Mouse (Mus musculus): ENCODE data around the gene Stom. TPM values are rescaled to one million over a fixed set of nuclear protein-coding genes. Genes with fewer than 3 reads are reported as not detected.

Gene Stom
- total RNA-seq, 2 experiments from 2014 or later, result 20.1 to 22.2 TPM

GRCm38 (mm10) chr2:35325930-35326329 is 10.8 kb downstream of the Stom start:
- no peak for DNase-seq
- intact Hi-C loops (cut with DNase I; ENCODE audit: low total_unique reads), result no loop called here

- peak; percentile 18 for DNase-seq
- intact Hi-C loops (cut with DNase I; ENCODE audit: low total_unique reads), result no loop called here
These were observed 14.2 kb downstream of the Stom start for GRCm38 (mm10) chr2:35322404-35323164.

GRCm38 (mm10) chr2:35320399-35320798 is 16.4 kb downstream of the Stom start:
- DNase-seq, result no peak
- intact Hi-C loops (cut with DNase I; ENCODE audit: low total_unique reads), result no loop called here

- no peak for DNase-seq
- intact Hi-C loops (cut with DNase I; ENCODE audit: low total_unique reads), result no loop called here
These were observed 18.4 kb downstream of the Stom start for GRCm38 (mm10) chr2:35318405-35318804.

- intact Hi-C loops (cut with DNase I; ENCODE audit: low total_unique reads), result no loop called here
- no peak for DNase-seq
These were observed 19.2 kb downstream of the Stom start for GRCm38 (mm10) chr2:35317604-35318003.

GRCm38 (mm10) chr2:35314300-35314699 is 22.5 kb downstream of the Stom start:
- no peak for DNase-seq
- intact Hi-C loops (cut with DNase I; ENCODE audit: low total_unique reads), result no loop called here

GRCm38 (mm10) chr2:35309906-35310493 is 26.8 kb downstream of the Stom start:
- DNase-seq, result no peak
- intact Hi-C loops (cut with DNase I; ENCODE audit: low total_unique reads), result no loop called here

- intact Hi-C loops (cut with DNase I; ENCODE audit: low total_unique reads), result no loop called here
- no peak for DNase-seq
These were observed 28.6 kb downstream of the Stom start for GRCm38 (mm10) chr2:35308166-35308565.

- DNase-seq, result no peak
- intact Hi-C loops (cut with DNase I; ENCODE audit: low total_unique reads), result no loop called here
These were observed 34.5 kb downstream of the Stom start for GRCm38 (mm10) chr2:35302049-35302885.

- intact Hi-C loops (cut with DNase I; ENCODE audit: low total_unique reads), result no loop called here
- no peak for DNase-seq
These were observed 37.3 kb downstream of the Stom start for GRCm38 (mm10) chr2:35299437-35299836.

- peak; percentile 75 for DNase-seq
- intact Hi-C loops (cut with DNase I; ENCODE audit: low total_unique reads), result loop anchor here (2.0 kb wide), 2 partner anchors 55 to 101 kb away; no protein-coding TSS in a partner anchor
These were observed 39.0 kb downstream of the Stom start for GRCm38 (mm10) chr2:35297703-35298332.

- intact Hi-C loops (cut with DNase I; ENCODE audit: low total_unique reads), result loop anchor here (2.0 kb wide), 1 partner anchor 52 kb away; no protein-coding TSS in a partner anchor
- DNase-seq, result no peak
These were observed 43.5 kb downstream of the Stom start for GRCm38 (mm10) chr2:35293291-35293690.

GRCm38 (mm10) chr2:35292700-35293099 is 44.1 kb downstream of the Stom start:
- intact Hi-C loops (cut with DNase I; ENCODE audit: low total_unique reads), result loop anchor here (2.0 kb wide), 1 partner anchor 52 kb away; no protein-coding TSS in a partner anchor
- no peak for DNase-seq

GRCm38 (mm10) chr2:35291856-35292255 is 44.9 kb downstream of the Stom start:
- DNase-seq, result no peak
- intact Hi-C loops (cut with DNase I; ENCODE audit: low total_unique reads), result loop anchor here (2.0 kb wide), 1 partner anchor 51 kb away; no protein-coding TSS in a partner anchor

GRCm38 (mm10) chr2:35288758-35289635 is 47.8 kb downstream of the Stom start:
- DNase-seq, result peak; percentile 64
- intact Hi-C loops (cut with DNase I; ENCODE audit: low total_unique reads), result no loop called here

- DNase-seq, result no peak
- intact Hi-C loops (cut with DNase I; ENCODE audit: low total_unique reads), result no loop called here
These were observed 49.7 kb downstream of the Stom start for GRCm38 (mm10) chr2:35287017-35287620.

GRCm38 (mm10) chr2:35285209-35285608 is 51.6 kb downstream of the Stom start:
- DNase-seq, result no peak
- intact Hi-C loops (cut with DNase I; ENCODE audit: low total_unique reads), result no loop called here

- intact Hi-C loops (cut with DNase I; ENCODE audit: low total_unique reads), result no loop called here
- DNase-seq, result no peak
These were observed 52.8 kb downstream of the Stom start for GRCm38 (mm10) chr2:35283997-35284396.

Measured in gastrocnemius, postnatal 14 days (tissue).